Mouse (Mus musculus) spleen, adult 2 months (tissue): Measurements from ENCODE around the gene Cdkl3. TPM values are rescaled to one million over a fixed set of nuclear protein-coding genes. Genes with fewer than 3 reads are reported as not detected.

Experiments
- DNase-seq, 2 experiments: peaks; one replicate each; pipeline versions ENCODE4 v3.0.0 to v3.0.0-alpha.2; 2012 to 2021; ENCODE audit warnings: low spot score in 2 of 2, low read depth in 1 of 2
- H3K27ac ChIP-seq: fragments of 200-500 bp; 2 replicates; pipeline ENCODE4 v1.5.1; 2012; ENCODE audit warnings: low read length, inconsistent platforms; ENCODE audit not compliant: insufficient read depth
- H3K27me3 ChIP-seq: fragments of 200-500 bp; 2 replicates; pipeline ENCODE4 v1.6.1; 2012; ENCODE audit warnings: mild to moderate bottlenecking, moderate library complexity, low read length, inconsistent platforms; ENCODE audit not compliant: control insufficient read depth, insufficient read depth
- H3K36me3 ChIP-seq: fragments of 200-500 bp; 2 replicates; pipeline ENCODE4 v1.6.1; 2012; ENCODE audit warnings: mild to moderate bottlenecking, low read length, inconsistent platforms; ENCODE audit not compliant: control insufficient read depth, insufficient read depth
- H3K4me1 ChIP-seq: fragments of 200-500 bp; 2 replicates; pipeline ENCODE4 v1.6.1; 2011; ENCODE audit warnings: inconsistent platforms; ENCODE audit not compliant: control insufficient read depth, insufficient read depth, insufficient read length
- H3K4me3 ChIP-seq: fragments of 200-500 bp; 2 replicates; pipeline ENCODE4 v1.5.1; 2011; ENCODE audit warnings: mild to moderate bottlenecking, inconsistent platforms; ENCODE audit not compliant: insufficient read depth, insufficient read length; ENCODE audit errors: extremely low read depth
- CTCF ChIP-seq: fragments of 200-500 bp; IDR thresholded peaks from 2 replicates; pipeline ENCODE4 v1.5.1; 2011; ENCODE audit warnings: mild to moderate bottlenecking, inconsistent platforms; ENCODE audit not compliant: insufficient read depth, insufficient read length, insufficient replicate concordance; ENCODE audit errors: extremely low read depth
- POLR2A ChIP-seq: fragments of 200-500 bp; IDR thresholded peaks from 2 replicates; pipeline ENCODE4 v1.6.1; 2011; ENCODE audit warnings: low read depth, low read length, inconsistent platforms
- WGBS: fragments of 180-500 bp; shearing (Covaris S2); methylation state at CpG from one replicate; pipeline ENCODE4 v1.1.7; 2018; 5-methylcytosine and 5-hydroxymethylcytosine counted together
- polyA plus RNA-seq: library from polyadenylated mRNA; depleted of rRNA; stranded (reverse); fragments of >200 nt; gene quantifications from 2 replicates; pipeline ENCODE4 v1.2.3, GENCODE M21; 2012

The Cdkl3 gene
- polyA plus RNA-seq, 1 experiment = 1.4 TPM

DNA sequence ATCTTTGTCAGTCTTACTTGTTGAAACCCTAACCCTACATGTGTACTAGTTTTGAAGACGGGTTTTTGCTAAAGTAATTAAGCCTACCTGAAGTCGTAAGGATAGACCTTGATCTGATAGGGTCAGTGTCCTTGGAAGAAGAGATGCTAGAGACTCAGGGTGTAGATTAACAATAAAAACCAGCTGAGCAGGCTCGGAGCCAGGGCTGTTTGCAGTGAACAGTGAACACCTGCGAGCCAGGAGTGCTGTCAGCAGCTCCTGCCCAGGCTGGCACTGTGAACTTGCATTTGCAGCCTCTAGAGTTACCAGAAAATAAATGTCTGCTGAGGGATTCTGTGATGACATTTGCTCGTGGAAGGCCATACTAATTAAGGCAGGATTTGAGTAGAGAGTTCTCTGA, 55.0 kb downstream of the Cdkl3 start:
- WGBS = 85% methylated on average over 5 of the region's 5 CpGs
- no peak overlapping the region for H3K4me3 ChIP-seq
- H3K36me3 ChIP-seq = no peaks in the 10 kb centered on the region
- no peaks in the 10 kb centered on the region for H3K27me3 ChIP-seq
- no peak overlapping the region for H3K27ac ChIP-seq
- no peak for DNase-seq
- no peak for TF ChIP-seq CTCF
- no peak for TF ChIP-seq POLR2A
- no peaks in the 10 kb centered on the region for H3K4me1 ChIP-seq

- no peaks in the 10 kb centered on the region for H3K4me1 ChIP-seq
- no peak overlapping the region for H3K4me3 ChIP-seq
- H3K27ac ChIP-seq = no peak overlapping the region
- no peak for TF ChIP-seq CTCF
- no peak for TF ChIP-seq POLR2A
- no peaks in the 10 kb centered on the region for H3K36me3 ChIP-seq
- 90% methylated on average over 4 of the region's 4 CpGs for WGBS
- no peaks in the 10 kb centered on the region for H3K27me3 ChIP-seq
- DNase-seq = no peak
Observed at GRCm38 (mm10) chr11:52060315-52060714, 56.3 kb downstream of the Cdkl3 start.

- no peak for DNase-seq
- Histone ChIP-seq H3K27ac (no peak overlapping the region), H3K4me1 (peaks cover 2% of the 10 kb centered on the region; the same call in 1 of the 2 replicates), H3K36me3 (no peaks in the 10 kb centered on the region), H3K4me3 (no peak overlapping the region), H3K27me3 (no peaks in the 10 kb centered on the region)
- 75% methylated on average over 5 of the region's 5 CpGs for WGBS
- TF ChIP-seq POLR2A = no peak
- TF ChIP-seq CTCF = no peak
Observed at GRCm38 (mm10) chr11:52062406-52062805, 58.4 kb downstream of the Cdkl3 start.

- H3K36me3 ChIP-seq = no peaks in the 10 kb centered on the region
- peaks cover 2% of the 10 kb centered on the region; the same call in 1 of the 2 replicates for H3K4me1 ChIP-seq
- no peaks in the 10 kb centered on the region for H3K27me3 ChIP-seq
- H3K4me3 ChIP-seq = no peak overlapping the region
- H3K27ac ChIP-seq = no peak overlapping the region
- TF ChIP-seq CTCF (peak; percentile 66; the same call in 1 of the 2 replicates), POLR2A (no peak)
- 31% methylated on average over 3 of the region's 3 CpGs for WGBS
- DNase-seq = peak in 1 of 2 experiments; percentile 9
Observed at GRCm38 (mm10) chr11:52064398-52064797, 60.4 kb downstream of the Cdkl3 start.

DNA sequence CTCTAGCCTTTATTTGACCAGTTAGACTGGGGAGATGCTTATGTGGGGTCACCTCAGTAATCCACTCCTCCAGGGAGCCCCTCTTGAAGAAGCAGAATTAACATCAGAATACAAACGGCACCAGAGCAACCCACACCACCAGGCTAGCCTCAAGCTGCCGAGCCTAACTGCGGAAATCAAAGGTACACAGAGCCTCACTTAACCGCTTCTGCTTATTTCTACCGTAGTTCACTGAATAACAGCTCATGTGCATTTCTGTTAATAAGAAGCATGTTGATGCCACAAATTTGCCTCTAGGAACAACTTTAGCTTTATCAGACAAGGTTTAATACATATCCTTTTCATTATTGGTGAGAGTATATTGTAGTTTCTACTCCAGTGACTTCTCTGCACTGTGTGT, 61.8 kb downstream of the Cdkl3 start:
- Histone ChIP-seq H3K27ac (no peak overlapping the region; the same call in 1 of the 2 replicates), H3K4me1 (peaks cover 2% of the 10 kb centered on the region; the same call in 1 of the 2 replicates), H3K36me3 (no peaks in the 10 kb centered on the region), H3K4me3 (no peak overlapping the region; the same call in 1 of the 2 replicates), H3K27me3 (no peaks in the 10 kb centered on the region)
- whole genome bisulfite sequencing = 4% methylated on average over 5 of the region's 5 CpGs
- no peak for DNase-seq
- TF ChIP-seq POLR2A = no peak
- no peak for TF ChIP-seq CTCF

DNA sequence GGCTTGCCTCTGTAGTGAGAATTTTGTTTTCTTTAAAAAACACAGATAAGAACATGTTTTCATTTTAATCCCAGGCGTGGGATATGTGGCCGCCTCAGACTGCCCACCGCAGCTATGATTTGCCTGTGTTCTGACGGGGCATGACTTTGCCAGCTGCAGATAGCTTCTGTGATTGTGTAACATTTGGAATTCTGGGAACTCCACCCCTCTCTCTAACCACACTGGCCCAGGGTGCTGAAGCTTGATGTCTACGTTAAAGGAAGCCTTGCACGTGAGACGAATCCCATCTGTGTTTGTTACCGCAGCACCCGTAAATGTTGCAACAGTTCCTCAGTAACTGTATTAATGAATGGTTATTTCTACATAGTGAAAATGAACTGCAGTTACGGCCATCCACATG, 67.7 kb downstream of the Cdkl3 start:
- no peak overlapping the region for H3K27ac ChIP-seq
- no peak for DNase-seq
- WGBS = 44% methylated on average over 10 of the region's 10 CpGs
- TF ChIP-seq POLR2A (no peak), CTCF (no peak)
- no peak overlapping the region for H3K4me3 ChIP-seq
- no peaks in the 10 kb centered on the region for H3K27me3 ChIP-seq
- H3K4me1 ChIP-seq = peaks cover 14% of the 10 kb centered on the region
- no peaks in the 10 kb centered on the region for H3K36me3 ChIP-seq

DNA sequence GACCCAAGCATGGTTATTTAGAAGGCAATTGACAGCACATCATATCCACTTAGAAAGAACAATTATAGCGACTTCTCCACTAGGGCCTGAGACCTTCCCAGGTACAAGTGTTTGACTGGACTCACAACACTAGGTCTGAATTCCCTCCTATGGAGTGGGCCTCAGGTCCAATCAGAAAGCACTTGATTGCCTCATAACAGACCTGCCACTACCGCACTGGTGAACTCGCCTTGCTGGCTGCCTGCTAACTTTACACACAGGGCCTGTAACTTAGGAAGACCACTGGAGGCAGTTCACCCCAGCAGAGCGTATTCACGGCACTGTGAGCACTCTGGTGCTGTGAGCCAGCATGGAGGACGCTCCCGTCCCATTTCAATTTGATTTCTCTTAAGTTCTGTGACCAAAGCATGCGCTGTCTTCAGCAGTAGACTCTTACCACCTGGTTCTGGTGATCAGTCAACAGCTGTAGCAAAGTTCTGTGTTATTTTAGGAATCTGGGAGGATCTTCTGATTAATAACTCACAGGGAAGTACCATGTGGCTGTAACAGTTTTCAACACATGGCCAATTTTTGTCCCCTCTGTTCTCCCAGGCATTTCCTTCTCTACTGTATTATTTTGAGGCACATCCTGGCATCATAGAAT, 69.6 kb downstream of the Cdkl3 start:
- H3K27me3 ChIP-seq = no peaks in the 10 kb centered on the region
- no peak overlapping the region for H3K27ac ChIP-seq
- H3K4me1 ChIP-seq = peaks cover 14% of the 10 kb centered on the region
- no peak for DNase-seq
- TF ChIP-seq CTCF (no peak), POLR2A (no peak)
- 92% methylated on average over 8 of the region's 8 CpGs for WGBS
- no peak overlapping the region for H3K4me3 ChIP-seq
- no peaks in the 10 kb centered on the region for H3K36me3 ChIP-seq
